Mouse (Mus musculus): ENCODE data around the gene Dhh.
"Not testable (repeated sequence)": the region's sequence is repeated elsewhere in the genome, so short reads cannot be mapped to it uniquely, and the experiment has no call there.

The Dhh gene

GRCm38 (mm10) chr15:98897928-98898800 lies at the start of gene Dhh:
Gene Dhh, minus strand, starts transcription at chr15:98898540.
- no peak for DNase-seq (ENCODE audit: low read depth, low spot score)

GRCm38 (mm10) chr15:98947884-98948283 lies 49.5 kb upstream of the Dhh start:
- DNase-seq (ENCODE audit: low read depth, low spot score), result no peak

- DNase-seq (ENCODE audit: low read depth, low spot score), result no peak
Observed at GRCm38 (mm10) chr15:98943133-98943532, 44.8 kb upstream of the Dhh start.

GRCm38 (mm10) chr15:98942081-98942480 lies 43.7 kb upstream of the Dhh start:
- no peak for DNase-seq (ENCODE audit: low read depth, low spot score)

GRCm38 (mm10) chr15:98941539-98941938 lies 43.2 kb upstream of the Dhh start:
- DNase-seq (ENCODE audit: low read depth, low spot score), result no peak

- no peak for DNase-seq (ENCODE audit: low read depth, low spot score)
Observed at GRCm38 (mm10) chr15:98940816-98941215, 42.5 kb upstream of the Dhh start.

- peak; percentile 78 for DNase-seq (ENCODE audit: low read depth, low spot score)
Observed at GRCm38 (mm10) chr15:98934217-98934839, 36.0 kb upstream of the Dhh start, which contains the start of gene Tuba1b. Gene Tuba1b, minus strand, starts transcription at chr15:98934565.

- DNase-seq (ENCODE audit: low read depth, low spot score), result peak; percentile 95
Observed at GRCm38 (mm10) chr15:98933833-98934216, 35.5 kb upstream of the Dhh start.

GRCm38 (mm10) chr15:98933004-98933671 lies 34.8 kb upstream of the Dhh start:
- not testable (repeated sequence) for DNase-seq (ENCODE audit: low read depth, low spot score)

- DNase-seq (ENCODE audit: low read depth, low spot score), result no peak
Observed at GRCm38 (mm10) chr15:98930998-98931397, 32.7 kb upstream of the Dhh start.

GRCm38 (mm10) chr15:98930017-98930734 lies 31.8 kb upstream of the Dhh start:
- no peak for DNase-seq (ENCODE audit: low read depth, low spot score)

- DNase-seq (ENCODE audit: low read depth, low spot score), result no peak
Observed at GRCm38 (mm10) chr15:98928598-98929240, 30.4 kb upstream of the Dhh start.

- DNase-seq (ENCODE audit: low read depth, low spot score), result no peak
Observed at GRCm38 (mm10) chr15:98927566-98927965, 29.2 kb upstream of the Dhh start.

- no peak for DNase-seq (ENCODE audit: low read depth, low spot score)
Observed at GRCm38 (mm10) chr15:98924682-98925081, 26.3 kb upstream of the Dhh start.

GRCm38 (mm10) chr15:98923031-98923537 lies 24.7 kb upstream of the Dhh start:
- no peak for DNase-seq (ENCODE audit: low read depth, low spot score)

- no peak for DNase-seq (ENCODE audit: low read depth, low spot score)
Observed at GRCm38 (mm10) chr15:98922581-98922980, 24.2 kb upstream of the Dhh start.

GRCm38 (mm10) chr15:98921510-98921909 lies 23.2 kb upstream of the Dhh start:
- DNase-seq (ENCODE audit: low read depth, low spot score), result no peak

- DNase-seq (ENCODE audit: low read depth, low spot score), result not testable (repeated sequence)
Observed at GRCm38 (mm10) chr15:98918499-98918895, 20.2 kb upstream of the Dhh start.

- DNase-seq (ENCODE audit: low read depth, low spot score), result peak; percentile 95
Observed at GRCm38 (mm10) chr15:98917538-98918498, 19.5 kb upstream of the Dhh start, which contains the start of gene Lmbr1l. Gene Lmbr1l, minus strand, starts transcription at chr15:98918231.

- DNase-seq (ENCODE audit: low read depth, low spot score), result no peak
Observed at GRCm38 (mm10) chr15:98917091-98917490, 18.8 kb upstream of the Dhh start.

All from c-Kit-negative CD71-positive TER-119-positive erythroid progenitor cells, embryonic 14.5 days (primary cell).